Mouse (Mus musculus): ENCODE data around the gene Pabpn1l. TPM values are rescaled to one million over a fixed set of nuclear protein-coding genes. Genes with fewer than 3 reads are reported as not detected.

The Pabpn1l gene
- polyA plus RNA-seq, 1 experiment: not detected

DNA sequence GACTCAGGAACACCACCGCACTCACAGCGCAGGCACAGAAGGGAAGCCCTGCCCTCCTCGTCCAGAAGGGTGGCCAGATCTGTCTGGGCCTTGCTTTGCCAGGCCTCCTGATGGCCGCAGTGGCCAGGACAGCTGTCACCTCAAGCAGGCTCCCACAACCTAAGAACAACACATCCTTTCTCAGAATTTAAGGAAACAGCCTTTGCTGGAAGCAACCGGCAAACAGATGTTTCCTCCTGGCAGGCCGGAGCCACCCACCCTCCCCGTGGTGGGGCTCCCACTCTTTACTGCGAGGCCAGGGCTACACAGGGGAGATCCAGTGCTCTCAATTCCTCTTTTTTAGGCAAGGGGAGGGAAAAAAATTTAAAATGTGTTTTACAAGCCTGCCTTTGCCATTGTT is 42.7 kb upstream of the Pabpn1l start:
- H3K9me3 ChIP-seq (ENCODE audit: control insufficient read depth, low read length): no peaks in the 10 kb centered on the region
- peaks cover 50% of the 10 kb centered on the region for H3K36me3 ChIP-seq (ENCODE audit: control insufficient read depth)
- TF ChIP-seq TAL1 (IDR thresholded peaks at IDR 0.05; ENCODE audit: low read length): no peak
- no peak for TF ChIP-seq GATA1 (IDR thresholded peaks at IDR 0.05; ENCODE audit: low read length)
- no peak overlapping the region for H3K4me3 ChIP-seq (replicated peaks)
- H3K4me1 ChIP-seq (ENCODE audit: control insufficient read depth): peaks cover 65% of the 10 kb centered on the region
- peaks cover 23% of the 10 kb centered on the region for H3K27me3 ChIP-seq (ENCODE audit: control insufficient read depth)

GRCm38 (mm10) chr8:122663670-122664069 is 41.1 kb upstream of the Pabpn1l start:
- H3K27me3 ChIP-seq (ENCODE audit: control insufficient read depth): peaks cover 13% of the 10 kb centered on the region
- peaks cover 51% of the 10 kb centered on the region for H3K36me3 ChIP-seq (ENCODE audit: control insufficient read depth)
- TF ChIP-seq TAL1 (IDR thresholded peaks at IDR 0.05; ENCODE audit: low read length) (no peak), GATA1 (IDR thresholded peaks at IDR 0.05; ENCODE audit: low read length) (no peak)
- H3K4me1 ChIP-seq (ENCODE audit: control insufficient read depth): peaks cover 63% of the 10 kb centered on the region
- H3K4me3 ChIP-seq (replicated peaks): no peak overlapping the region
- no peaks in the 10 kb centered on the region for H3K9me3 ChIP-seq (ENCODE audit: control insufficient read depth, low read length)

DNA sequence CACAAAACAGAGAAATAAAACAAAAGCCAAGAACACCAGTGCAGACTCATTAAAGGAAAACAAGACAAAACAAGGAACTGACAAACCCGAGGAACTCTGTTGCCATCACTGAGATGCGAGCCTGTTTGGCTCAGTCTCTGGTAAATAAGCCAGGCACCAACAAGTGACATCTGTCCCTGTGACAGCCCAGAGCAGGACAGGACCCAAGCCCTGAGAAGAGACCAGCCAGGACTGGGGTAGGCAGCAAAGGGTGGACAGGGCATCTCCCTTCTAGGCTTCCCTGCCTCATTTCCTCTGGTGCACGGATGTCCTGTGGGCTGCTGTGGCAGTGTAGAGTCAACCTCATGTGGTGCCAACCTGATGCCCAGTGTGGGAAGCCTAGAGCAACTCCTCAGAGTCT is 40.6 kb upstream of the Pabpn1l start:
- Histone ChIP-seq H3K4me3 (replicated peaks) (no peak overlapping the region), H3K36me3 (ENCODE audit: control insufficient read depth) (peaks cover 51% of the 10 kb centered on the region), H3K4me1 (ENCODE audit: control insufficient read depth) (peaks cover 59% of the 10 kb centered on the region), H3K27me3 (ENCODE audit: control insufficient read depth) (peaks cover 13% of the 10 kb centered on the region), H3K9me3 (ENCODE audit: control insufficient read depth, low read length) (no peaks in the 10 kb centered on the region)
- TF ChIP-seq GATA1 (IDR thresholded peaks at IDR 0.05; ENCODE audit: low read length) (no peak), TAL1 (IDR thresholded peaks at IDR 0.05; ENCODE audit: low read length) (no peak)

DNA sequence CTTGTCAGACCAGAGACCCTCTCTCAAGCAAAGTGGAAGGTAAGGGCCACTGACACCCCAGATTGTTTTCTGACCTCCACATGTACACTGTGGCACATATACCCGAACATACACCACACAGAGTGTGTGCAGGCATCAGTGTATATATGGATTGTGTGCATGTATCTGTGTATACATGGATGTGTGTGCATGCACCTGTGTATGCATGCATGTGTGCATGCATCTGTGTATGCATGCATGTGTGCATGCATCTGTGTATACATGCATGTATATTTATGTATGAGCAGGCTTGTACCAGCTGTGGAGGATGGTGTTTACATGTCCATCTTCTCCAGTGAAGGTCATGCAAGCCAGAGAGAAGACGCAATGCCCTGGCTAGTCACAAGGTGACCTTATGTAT is 39.4 kb upstream of the Pabpn1l start:
- peaks cover 3% of the 10 kb centered on the region for H3K27me3 ChIP-seq (ENCODE audit: control insufficient read depth)
- no peaks in the 10 kb centered on the region for H3K9me3 ChIP-seq (ENCODE audit: control insufficient read depth, low read length)
- H3K36me3 ChIP-seq (ENCODE audit: control insufficient read depth): peaks cover 48% of the 10 kb centered on the region
- TF ChIP-seq GATA1 (IDR thresholded peaks at IDR 0.05; ENCODE audit: low read length) (no peak), TAL1 (IDR thresholded peaks at IDR 0.05; ENCODE audit: low read length) (no peak)
- peaks cover 48% of the 10 kb centered on the region for H3K4me1 ChIP-seq (ENCODE audit: control insufficient read depth)
- no peak overlapping the region for H3K4me3 ChIP-seq (replicated peaks)

DNA sequence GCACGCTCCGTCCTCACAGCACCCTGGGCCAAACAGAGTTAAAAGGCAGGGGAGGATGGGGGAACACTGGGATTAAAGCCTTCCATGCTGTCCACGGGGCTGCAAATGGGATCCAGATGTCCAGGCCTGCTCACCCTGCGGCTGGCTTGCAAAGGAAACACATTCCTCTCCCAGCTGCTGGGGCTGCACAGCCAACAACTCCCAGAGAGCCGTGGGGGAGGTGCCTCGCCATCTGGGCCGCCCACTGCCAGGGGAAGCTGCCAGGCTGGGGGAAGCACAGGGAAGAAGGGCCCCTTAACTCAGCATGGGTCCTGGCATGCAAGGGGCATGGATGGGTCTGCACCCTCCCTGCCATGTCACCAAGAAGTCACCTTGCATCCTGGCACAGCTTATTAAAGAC is 38.6 kb upstream of the Pabpn1l start:
- no peak for TF ChIP-seq GATA1 (IDR thresholded peaks at IDR 0.05; ENCODE audit: low read length)
- Histone ChIP-seq H3K27me3 (ENCODE audit: control insufficient read depth) (no peaks in the 10 kb centered on the region), H3K9me3 (ENCODE audit: control insufficient read depth, low read length) (no peaks in the 10 kb centered on the region), H3K4me1 (ENCODE audit: control insufficient read depth) (peaks cover 42% of the 10 kb centered on the region), H3K36me3 (ENCODE audit: control insufficient read depth) (peaks cover 48% of the 10 kb centered on the region), H3K4me3 (replicated peaks) (no peak overlapping the region)

DNA sequence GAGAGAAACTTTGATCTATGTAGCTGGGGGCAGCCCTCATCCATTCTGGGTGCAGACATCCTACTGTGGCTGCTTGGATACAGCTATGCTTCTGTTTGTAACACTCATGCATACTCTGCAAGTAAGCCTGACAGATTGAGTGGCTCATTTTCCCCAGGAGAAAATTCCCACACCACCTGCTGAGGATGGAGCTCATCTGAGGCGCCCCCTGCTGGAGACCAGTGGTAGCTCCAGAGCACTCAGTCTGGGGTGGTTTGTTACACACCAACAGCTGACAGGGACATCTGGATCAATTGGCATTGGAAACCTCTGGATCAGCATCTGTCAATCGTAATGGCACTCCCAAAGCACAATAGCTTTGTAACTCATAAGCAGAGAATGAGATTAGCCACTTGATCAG is 37.5 kb upstream of the Pabpn1l start:
- peaks cover 43% of the 10 kb centered on the region for H3K36me3 ChIP-seq (ENCODE audit: control insufficient read depth)
- H3K27me3 ChIP-seq (ENCODE audit: control insufficient read depth): no peaks in the 10 kb centered on the region
- TF ChIP-seq TAL1 (IDR thresholded peaks at IDR 0.05; ENCODE audit: low read length): no peak
- TF ChIP-seq GATA1 (IDR thresholded peaks at IDR 0.05; ENCODE audit: low read length): no peak
- peaks cover 33% of the 10 kb centered on the region for H3K4me1 ChIP-seq (ENCODE audit: control insufficient read depth)
- no peaks in the 10 kb centered on the region for H3K9me3 ChIP-seq (ENCODE audit: control insufficient read depth, low read length)
- H3K4me3 ChIP-seq (replicated peaks): no peak overlapping the region

GRCm38 (mm10) chr8:122658807-122659160 is 36.2 kb upstream of the Pabpn1l start:
- Histone ChIP-seq H3K4me1 (ENCODE audit: control insufficient read depth) (peaks cover 24% of the 10 kb centered on the region), H3K4me3 (replicated peaks) (no peak overlapping the region), H3K36me3 (ENCODE audit: control insufficient read depth) (peaks cover 38% of the 10 kb centered on the region), H3K9me3 (ENCODE audit: control insufficient read depth, low read length) (no peaks in the 10 kb centered on the region), H3K27me3 (ENCODE audit: control insufficient read depth) (no peaks in the 10 kb centered on the region)
- TF ChIP-seq GATA1 (IDR thresholded peaks at IDR 0.05; ENCODE audit: low read length) (no peak), TAL1 (IDR thresholded peaks at IDR 0.05; ENCODE audit: low read length) (no peak)

DNA sequence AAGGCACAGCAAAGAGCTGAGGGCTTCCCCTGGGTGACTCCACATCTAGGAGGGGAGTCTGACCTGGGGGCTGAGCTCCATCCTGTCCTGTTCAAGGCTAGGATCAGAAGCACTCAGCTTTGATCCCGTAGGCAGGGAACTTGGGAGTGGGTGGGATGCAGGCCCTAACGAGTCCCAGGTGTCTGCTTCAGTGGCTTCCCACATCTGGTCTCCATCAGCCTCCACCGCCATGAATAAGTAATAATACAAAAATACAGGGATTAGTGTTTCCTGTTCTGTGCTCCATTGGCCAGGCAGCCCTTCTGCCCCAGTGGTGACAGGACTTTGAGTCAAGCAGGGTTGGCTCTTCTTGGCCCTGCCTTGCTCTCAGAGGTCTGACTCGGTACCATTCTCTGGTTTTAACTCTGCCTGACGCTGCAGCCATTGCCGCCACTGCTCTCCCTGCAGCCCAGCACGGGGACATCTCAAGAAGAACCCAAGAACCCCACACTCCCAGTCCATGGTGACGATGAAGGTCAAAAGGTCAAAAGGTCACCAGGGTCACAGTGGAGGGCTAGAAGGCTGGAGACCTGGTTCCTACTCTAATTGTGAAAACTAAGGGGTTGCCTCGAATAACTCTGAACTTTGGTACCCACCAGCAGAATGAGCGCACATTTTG is 35.7 kb upstream of the Pabpn1l start:
- Histone ChIP-seq H3K36me3 (ENCODE audit: control insufficient read depth) (peaks cover 34% of the 10 kb centered on the region), H3K27me3 (ENCODE audit: control insufficient read depth) (no peaks in the 10 kb centered on the region), H3K9me3 (ENCODE audit: control insufficient read depth, low read length) (no peaks in the 10 kb centered on the region), H3K4me1 (ENCODE audit: control insufficient read depth) (peaks cover 20% of the 10 kb centered on the region), H3K4me3 (replicated peaks) (no peak overlapping the region)
- no peak for TF ChIP-seq TAL1 (IDR thresholded peaks at IDR 0.05; ENCODE audit: low read length)
- TF ChIP-seq GATA1 (IDR thresholded peaks at IDR 0.05; ENCODE audit: low read length): no peak

- Histone ChIP-seq H3K4me1 (ENCODE audit: control insufficient read depth) (peaks cover 17% of the 10 kb centered on the region), H3K36me3 (ENCODE audit: control insufficient read depth) (peaks cover 30% of the 10 kb centered on the region), H3K9me3 (ENCODE audit: control insufficient read depth, low read length) (no peaks in the 10 kb centered on the region), H3K4me3 (replicated peaks) (no peak overlapping the region), H3K27me3 (ENCODE audit: control insufficient read depth) (no peaks in the 10 kb centered on the region)
- no peak for TF ChIP-seq GATA1 (IDR thresholded peaks at IDR 0.05; ENCODE audit: low read length)
- TF ChIP-seq TAL1 (IDR thresholded peaks at IDR 0.05; ENCODE audit: low read length): no peak
Measured at GRCm38 (mm10) chr8:122656056-122656999, 33.8 kb upstream of the Pabpn1l start.

Data from erythroblast, embryonic 14.5 days (primary cell).